ENCODE assay signal across 15 mouse cellular contexts in genomic region chr10:95124476-95124875, GRCm38 (mm10).
"Had no signal": no experiment of that assay in that cellular context is flagged by ENCODE, and none has a peak within 500 bp of the region (broad histone marks: within the 10 kb centered on the region; RNA-seq: fewer than 3 reads in every experiment).

No protein-coding gene starts in this region.

- H3K4me1 ChIP-seq: neural tube, embryonic 15.5 days; stomach, embryonic 15.5 days had no signal

- DNase-seq: retina, postnatal 1 day; right cerebral cortex, adult 18-20 months; right cerebral cortex, postnatal 14 days; right cerebral cortex, postnatal 25 days; right cerebral cortex, postnatal 4 days; spleen, adult 18-20 months; thymus, adult 18-20 months; thymus, adult 2 months; thymus, postnatal 14 days; thymus, postnatal 25 days; thymus, postnatal 36 days; thymus, postnatal 4 days had no signal

- H3K27me3 ChIP-seq: neural tube, embryonic 15.5 days; stomach, embryonic 15.5 days had no signal

- H3K4me2 ChIP-seq: neural tube, embryonic 15.5 days; stomach, embryonic 15.5 days had no signal

- H3K9ac ChIP-seq: neural tube, embryonic 15.5 days; stomach, embryonic 15.5 days had no signal

- H3K36me3 ChIP-seq: neural tube, embryonic 15.5 days; stomach, embryonic 15.5 days had no signal

- H3K9me3 ChIP-seq: neural tube, embryonic 15.5 days; stomach, embryonic 15.5 days had no signal

- H3K27ac ChIP-seq: neural tube, embryonic 15.5 days; stomach, embryonic 15.5 days; stomach, postnatal 0 days had no signal

- H3K4me3 ChIP-seq: neural tube, embryonic 15.5 days; stomach, embryonic 15.5 days had no signal
